Mouse (Mus musculus) thymus, postnatal 14 days (tissue): Measurements from ENCODE around the gene Sptbn1.
A peak's percentile ranks its signal among the peaks of the same experiment; 100 is the strongest.

ENCODE experiments used
- DNase-seq: peaks from one replicate; pipeline ENCODE4 v3.0.0; 2021

Sptbn1 gene

DNA sequence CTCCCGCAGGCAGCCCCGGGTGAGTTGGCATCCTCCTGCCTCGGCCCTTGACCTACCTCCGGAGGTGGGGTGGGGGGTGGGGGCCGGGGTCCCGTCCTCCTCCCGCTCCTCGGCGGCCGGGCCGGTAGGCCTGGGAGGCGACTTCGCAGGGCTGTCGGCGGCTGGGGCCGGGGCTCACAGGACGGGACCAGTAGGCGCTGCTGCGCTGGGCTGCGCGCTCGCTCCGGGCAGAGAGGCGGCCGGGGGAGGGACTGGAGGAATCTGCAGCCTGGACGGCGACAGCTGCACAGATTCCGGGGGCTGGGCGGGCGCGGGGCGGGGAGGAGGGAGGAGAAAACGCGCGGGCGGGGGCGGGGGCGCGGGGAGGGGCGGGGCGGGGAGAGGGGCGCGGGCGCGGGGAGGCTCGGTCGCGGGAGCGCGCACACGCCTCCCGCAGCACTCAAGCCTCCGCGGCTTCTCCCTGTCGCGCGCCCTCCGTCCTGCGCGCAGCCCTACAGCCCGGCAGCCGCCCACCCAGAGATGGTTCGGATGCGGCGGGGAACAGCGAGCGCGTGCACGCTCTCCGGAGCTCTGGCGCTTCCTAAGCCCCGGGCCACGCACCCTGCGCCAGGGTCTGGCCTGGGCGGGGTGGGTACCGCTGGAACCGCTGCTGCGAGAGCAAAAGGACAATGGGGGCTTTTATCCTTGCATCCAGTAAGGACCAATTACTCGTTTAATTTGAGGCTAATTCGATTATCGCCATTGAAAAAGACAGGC is at the start of gene Sptbn1:
TSS of gene Sptbn1 (minus strand) at position 284 of the 756 bp plus-strand sequence.
- peak; percentile 48 for DNase-seq

GRCm38 (mm10) chr11:30294279-30294678 is 26.3 kb upstream of the Sptbn1 start:
- DNase-seq: no peak

- no peak for DNase-seq
These were observed 24.5 kb upstream of the Sptbn1 start for GRCm38 (mm10) chr11:30292221-30293160.

DNA sequence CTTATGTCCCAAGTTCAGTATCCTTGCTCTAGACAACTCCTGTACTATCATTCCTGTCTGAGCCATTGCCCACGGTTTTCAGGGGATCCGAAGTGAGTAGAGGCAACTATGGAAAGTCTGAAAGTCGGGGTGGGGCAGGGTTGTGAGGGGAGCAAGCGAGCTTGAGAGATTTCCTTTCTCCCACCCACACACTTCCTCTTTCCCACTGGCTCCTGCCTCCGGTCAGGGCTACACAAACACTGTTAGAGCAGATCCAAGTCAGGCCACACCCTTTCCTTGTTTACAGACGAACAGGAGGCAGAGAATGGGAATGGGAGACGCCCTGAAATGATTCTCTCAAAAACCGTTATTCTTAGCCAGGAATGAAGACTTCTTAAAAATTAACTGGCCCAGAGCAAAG is 23.2 kb upstream of the Sptbn1 start:
- no peak for DNase-seq

GRCm38 (mm10) chr11:30289470-30290431 is 21.8 kb upstream of the Sptbn1 start:
- no peak for DNase-seq

DNA sequence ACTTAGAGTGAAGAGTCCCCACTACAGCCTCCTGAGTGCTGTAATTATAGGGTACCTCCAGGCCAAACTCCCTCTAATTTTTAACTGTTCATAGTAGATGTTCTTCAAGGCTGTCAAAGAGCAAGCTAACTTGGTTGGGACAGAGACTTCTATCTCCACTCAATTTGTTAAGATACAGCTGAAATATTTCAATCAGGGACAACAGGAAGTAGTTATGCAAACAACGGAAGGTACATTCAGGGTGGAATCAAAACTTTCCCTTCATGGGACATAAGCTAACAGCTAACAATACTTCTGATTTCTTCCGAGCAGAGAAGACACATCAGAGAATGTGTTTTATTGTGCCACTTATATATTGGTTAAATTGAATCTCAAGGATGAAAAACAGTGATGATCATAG is 20.1 kb upstream of the Sptbn1 start:
- DNase-seq: no peak

DNA sequence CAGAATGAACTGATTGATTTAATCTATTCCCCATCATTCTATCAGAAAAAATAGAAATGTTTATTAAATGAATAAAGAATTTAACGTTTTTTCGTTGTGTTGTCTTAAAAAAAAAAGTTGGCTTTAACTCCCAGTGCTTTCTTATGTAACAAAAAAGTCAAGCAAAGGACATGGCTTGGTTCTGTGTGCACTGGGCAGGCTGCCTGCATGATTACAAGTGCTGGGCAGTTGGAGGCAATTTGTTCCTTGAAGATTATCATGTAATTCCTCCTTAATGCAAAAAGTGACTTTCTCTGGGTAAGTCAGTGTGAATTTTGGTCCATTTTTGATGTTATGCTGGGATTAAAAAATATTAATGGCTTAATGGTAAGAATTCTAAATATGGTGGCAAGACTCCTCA is 15.7 kb upstream of the Sptbn1 start:
- DNase-seq: no peak

DNA sequence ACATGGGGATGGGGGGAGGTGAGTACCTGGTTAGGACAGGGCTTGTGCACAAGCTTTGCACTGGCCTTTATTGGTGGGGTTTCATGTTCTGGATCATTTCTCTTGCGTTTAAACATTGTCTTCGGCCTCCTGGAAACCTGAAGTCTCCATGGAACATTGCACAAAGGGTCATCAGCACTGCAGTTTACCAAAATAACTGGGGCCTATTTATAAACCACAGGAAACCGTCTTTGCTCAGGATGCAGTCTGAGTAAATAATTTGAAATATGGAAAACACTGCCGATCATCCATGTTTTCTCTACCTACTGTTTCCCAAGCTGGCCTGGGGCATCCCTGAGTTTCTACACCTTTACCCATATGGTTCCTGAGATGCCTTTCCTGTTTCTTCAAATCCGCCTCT is 13.1 kb upstream of the Sptbn1 start:
- DNase-seq: no peak

- no peak for DNase-seq
These were observed 11.3 kb upstream of the Sptbn1 start for GRCm38 (mm10) chr11:30279278-30279677.

DNA sequence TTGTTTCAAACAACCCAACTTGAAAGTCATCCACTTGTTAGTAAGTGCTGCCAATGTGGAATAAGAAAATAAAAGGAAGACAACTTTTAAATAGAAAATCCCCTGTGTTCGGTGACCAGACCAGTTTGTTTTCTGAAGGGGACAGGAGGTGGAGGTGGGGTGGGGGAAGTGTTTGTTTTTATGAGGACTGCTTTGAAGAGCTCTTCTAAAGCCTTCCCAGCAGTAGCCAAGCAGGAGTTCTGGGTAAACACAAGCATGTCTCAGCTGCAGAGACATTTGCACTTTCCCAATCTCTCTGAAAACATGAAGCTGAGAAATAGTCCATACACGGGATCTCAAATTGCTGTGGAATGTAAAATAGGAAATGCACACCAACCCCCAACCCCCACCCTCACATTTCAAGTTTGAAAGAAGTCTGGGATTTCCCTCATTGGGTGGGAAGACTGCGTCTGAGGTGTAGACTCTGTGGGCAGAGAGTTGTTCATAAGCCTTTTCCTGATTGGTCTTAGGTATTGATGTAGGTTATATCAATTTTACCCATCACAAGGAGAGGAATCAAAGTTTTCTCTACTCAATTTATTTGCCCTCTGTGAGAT is 7.6 kb upstream of the Sptbn1 start:
- no peak for DNase-seq

GRCm38 (mm10) chr11:30269524-30269923 is 1.5 kb upstream of the Sptbn1 start:
- no peak for DNase-seq

GRCm38 (mm10) chr11:30268648-30269375 is 837 bp upstream of the Sptbn1 start:
- no peak for DNase-seq

DNA sequence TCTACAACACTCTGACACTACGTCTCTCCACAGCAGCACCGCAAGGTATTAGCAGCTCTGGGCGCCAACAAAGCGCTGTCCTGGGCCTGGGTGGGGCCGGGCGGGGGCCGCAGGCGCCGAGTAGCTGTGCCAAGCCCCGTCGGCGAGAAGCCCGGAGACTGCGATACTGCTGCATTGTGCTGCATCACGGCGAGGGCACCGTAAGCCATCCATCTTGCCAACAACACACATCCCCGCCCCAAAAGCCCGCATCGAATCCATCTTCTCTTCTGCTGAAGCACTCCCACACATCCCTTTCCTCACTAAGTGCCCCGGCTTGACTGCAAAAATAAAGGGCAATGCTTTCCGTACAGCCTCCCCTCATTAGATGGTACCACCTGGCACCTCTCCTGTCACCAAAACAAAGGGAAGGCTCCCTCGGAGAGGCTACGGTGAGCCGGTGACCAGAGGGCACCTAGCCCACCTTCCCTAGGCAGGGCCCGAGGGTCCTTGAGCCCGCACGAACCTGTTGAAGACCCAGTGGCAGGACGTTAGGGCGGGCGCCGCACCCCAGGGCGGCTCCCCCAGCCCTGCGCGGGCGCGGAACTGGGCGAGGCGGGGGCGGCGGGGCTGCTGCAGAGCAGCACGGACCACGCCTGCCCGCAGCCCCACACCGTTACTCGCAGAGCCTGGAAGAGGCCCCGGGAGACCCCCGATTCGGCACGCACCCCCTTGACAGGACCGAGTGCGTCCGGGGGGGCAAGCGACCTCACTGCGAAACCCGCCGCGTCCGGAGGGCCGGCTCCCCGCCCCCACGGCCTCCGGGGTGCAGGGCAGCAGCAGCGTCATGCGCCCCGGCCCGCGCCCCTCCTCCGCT is 711 bp downstream of the Sptbn1 start:
- DNase-seq: peak; percentile 46

GRCm38 (mm10) chr11:30266691-30267035 is 1.3 kb downstream of the Sptbn1 start:
- DNase-seq: no peak

DNA sequence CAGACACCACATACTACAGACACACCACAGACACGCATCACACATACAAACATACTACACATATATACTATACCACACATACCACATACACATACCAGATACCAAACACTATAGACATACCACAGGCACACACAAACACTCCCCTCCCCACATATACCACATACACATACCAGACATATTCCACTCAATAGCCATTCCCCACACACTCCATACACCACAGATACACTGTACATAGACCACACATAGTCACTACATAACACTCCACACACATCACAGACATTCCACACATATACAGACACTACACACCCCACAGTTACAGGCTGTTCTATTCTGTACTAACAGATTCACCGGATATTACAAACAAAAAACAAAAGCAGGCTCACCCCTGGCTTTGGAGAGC is 2.3 kb downstream of the Sptbn1 start:
- no peak for DNase-seq

DNA sequence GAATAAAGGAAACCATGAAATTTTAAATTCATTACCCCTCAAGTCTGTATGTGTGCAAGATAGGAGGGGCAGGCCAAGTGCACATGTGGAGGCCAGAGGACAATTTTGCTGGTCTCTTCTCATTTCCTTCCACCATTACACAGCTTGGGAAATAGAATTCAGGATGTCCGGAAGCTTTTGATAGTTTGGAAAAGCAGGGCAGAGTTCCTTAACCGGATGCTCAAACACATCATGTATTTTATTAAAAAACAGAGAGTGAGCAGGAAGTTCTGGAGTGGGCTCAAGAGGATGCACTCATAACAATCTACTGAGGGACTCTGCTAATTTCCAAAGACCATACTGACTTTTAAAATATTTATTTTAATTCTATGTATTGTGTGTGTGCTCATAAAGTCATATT is 4.3 kb downstream of the Sptbn1 start:
- no peak for DNase-seq

DNA sequence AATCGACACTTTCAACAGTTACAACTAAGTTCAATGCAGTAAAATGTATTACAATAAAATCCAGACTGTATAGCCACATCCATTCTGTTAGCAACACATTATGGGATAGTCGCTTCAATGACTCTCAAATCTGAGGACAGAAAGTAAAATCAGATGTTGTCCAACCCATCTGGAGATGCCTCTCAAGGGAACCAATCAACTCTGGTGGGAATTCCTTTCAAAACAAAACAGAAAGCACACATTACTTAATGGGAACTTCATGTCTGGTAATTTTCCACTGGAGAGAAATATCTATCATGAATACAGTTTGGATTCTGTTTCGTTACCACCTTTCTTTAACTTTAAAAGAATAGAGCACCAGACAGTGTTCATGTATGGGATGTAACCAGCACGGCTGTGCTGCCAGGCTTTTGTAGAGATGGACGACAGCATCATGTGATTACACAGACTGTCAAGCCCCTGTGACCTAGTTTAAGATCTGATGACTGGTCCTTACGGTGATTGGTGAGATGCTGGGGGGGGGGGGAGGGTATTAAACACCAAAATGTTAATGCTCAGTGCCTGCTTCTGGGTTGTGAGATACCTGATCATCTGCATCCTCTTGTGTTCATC is 9.1 kb downstream of the Sptbn1 start:
- no peak for DNase-seq

- no peak for DNase-seq
These were observed 10.2 kb downstream of the Sptbn1 start for GRCm38 (mm10) chr11:30257812-30258211.

- no peak for DNase-seq
These were observed 10.9 kb downstream of the Sptbn1 start for GRCm38 (mm10) chr11:30257085-30257484.

DNA sequence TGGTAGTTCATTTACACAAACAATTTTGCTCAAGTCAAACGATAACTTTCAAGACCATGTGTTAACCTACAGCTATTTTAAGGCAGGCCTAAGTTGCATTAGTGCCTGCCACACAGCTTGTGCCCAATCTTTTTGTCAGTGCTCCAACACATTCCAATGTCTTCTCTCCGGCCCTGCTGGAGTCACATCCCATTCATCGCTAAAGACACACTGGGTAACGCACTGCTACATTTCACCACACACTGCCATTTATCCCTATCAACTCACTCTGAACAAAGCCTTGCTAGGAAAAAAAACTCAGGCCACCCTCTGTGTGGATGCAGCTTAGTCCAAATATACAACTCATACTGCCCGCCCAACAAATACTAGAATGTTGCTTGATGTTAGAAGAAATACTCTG is 11.5 kb downstream of the Sptbn1 start:
- no peak for DNase-seq
